ENCODE assay signal across 26 mouse cellular contexts in genomic region chr3:131186193-131186592, GRCm38 (mm10).
DNase-seq lines count a peak whose midpoint lies in the region; ATAC-seq lines count a peak whose summit lies in the region.
"Had no signal": no experiment of that assay in that cellular context is flagged by ENCODE, and none has a peak within 500 bp of the region (broad histone marks: within the 10 kb centered on the region; RNA-seq: fewer than 3 reads in every experiment).

No protein-coding gene starts in this region.

- 0 out of 2 replicates have a peak, but pooled peaks have one; percentile 40 for ATAC-seq in embryonic facial prominence, embryonic 11.5 days (replicated peaks; ENCODE audit: insufficient number of reproducible peaks, low FRiP score, low TSS enrichment, low read depth)
- ATAC-seq in lung, embryonic 15.5 days (ENCODE audit: borderline replicate concordance, extremely low read depth, low FRiP score, low TSS enrichment): peak; percentile 62; the same call in 1 of the 2 replicates
- ATAC-seq: CD4-positive, CD25-positive, alpha-beta regulatory T cell, adult 4 months; forebrain, embryonic 15.5 days; hindbrain, postnatal 0 days had no signal

- no peak overlapping the region for H3K4me2 ChIP-seq in embryonic facial prominence, embryonic 11.5 days (ENCODE audit: low read depth, low read length)
- H3K4me2 ChIP-seq in lung, embryonic 15.5 days: no peak overlapping the region
- H3K4me2 ChIP-seq: embryonic facial prominence, embryonic 13.5 days; forebrain, embryonic 12.5 days; forebrain, embryonic 15.5 days; heart, embryonic 13.5 days; hindbrain, embryonic 14.5 days had no signal

- DNase-seq in embryonic facial prominence, embryonic 11.5 days (ENCODE audit: low spot score): no peak
- no peak for DNase-seq in embryonic facial prominence, embryonic 10.5 days (ENCODE audit: low spot score)
- DNase-seq in lung, adult 18-20 months: no peak
- peak; percentile 7 for DNase-seq in lung, postnatal 14 days
- no peak for DNase-seq in B cell, adult 2 months
- DNase-seq in retina, embryonic 14.5 days (ENCODE audit: low spot score): no peak
- DNase-seq: adrenal gland, adult 2 months; adrenal gland, postnatal 14 days; cerebellum, adult 11 months; cerebellum, adult 2 months; cerebellum, adult 9-11 months; cerebellum, postnatal 25 days; gastrocnemius, postnatal 36 days; heart, adult 2 months; heart, postnatal 14 days; heart, postnatal 4 days had no signal

- no peak overlapping the region for H3K9ac ChIP-seq in embryonic facial prominence, embryonic 11.5 days (replicated peaks; ENCODE audit: low read length)
- no peak overlapping the region for H3K9ac ChIP-seq in lung, embryonic 15.5 days
- H3K9ac ChIP-seq: embryonic facial prominence, embryonic 13.5 days; forebrain, embryonic 12.5 days; forebrain, embryonic 15.5 days; heart, embryonic 13.5 days; hindbrain, embryonic 14.5 days had no signal

- H3K9me3 ChIP-seq in embryonic facial prominence, embryonic 11.5 days (replicated peaks; ENCODE audit: control insufficient read depth, low read length): no peaks in the 10 kb centered on the region
- no peaks in the 10 kb centered on the region for H3K9me3 ChIP-seq in embryonic facial prominence, embryonic 10.5 days
- H3K9me3 ChIP-seq in lung, embryonic 15.5 days: no peaks in the 10 kb centered on the region
- H3K9me3 ChIP-seq: embryonic facial prominence, embryonic 13.5 days; forebrain, embryonic 12.5 days; forebrain, embryonic 15.5 days; heart, embryonic 10.5 days; heart, embryonic 13.5 days had no signal

- WGBS in embryonic facial prominence, embryonic 11.5 days: 56% methylated on average over 5 of the region's 5 CpGs
- 64% methylated on average over 5 of the region's 5 CpGs for WGBS in embryonic facial prominence, embryonic 10.5 days
- 37% methylated on average over 5 of the region's 5 CpGs for WGBS in lung, embryonic 15.5 days

- no peak overlapping the region for H3K27ac ChIP-seq in embryonic facial prominence, embryonic 11.5 days (replicated peaks; ENCODE audit: low read depth, low read length)
- H3K27ac ChIP-seq in embryonic facial prominence, embryonic 10.5 days (replicated peaks): no peak overlapping the region
- peak overlapping the region; percentile 14 for H3K27ac ChIP-seq in lung, embryonic 15.5 days
- H3K27ac ChIP-seq: embryonic facial prominence, embryonic 13.5 days; forebrain, embryonic 12.5 days; forebrain, embryonic 15.5 days; heart, adult 2 months; heart, embryonic 10.5 days; heart, embryonic 13.5 days; hindbrain, embryonic 14.5 days; hindbrain, postnatal 0 days had no signal

- H3K4me3 ChIP-seq in embryonic facial prominence, embryonic 11.5 days (ENCODE audit: low read depth, low read length): no peak overlapping the region
- H3K4me3 ChIP-seq in embryonic facial prominence, embryonic 10.5 days: no peak overlapping the region
- no peak overlapping the region for H3K4me3 ChIP-seq in lung, embryonic 15.5 days
- H3K4me3 ChIP-seq: embryonic facial prominence, embryonic 13.5 days; erythroblast, embryonic 14.5 days; forebrain, embryonic 12.5 days; forebrain, embryonic 15.5 days; heart, adult 2 months; heart, embryonic 10.5 days; heart, embryonic 13.5 days had no signal

- no peaks in the 10 kb centered on the region for H3K27me3 ChIP-seq in embryonic facial prominence, embryonic 11.5 days (ENCODE audit: control insufficient read depth, insufficient read depth, low read length)
- H3K27me3 ChIP-seq in embryonic facial prominence, embryonic 10.5 days (replicated peaks; ENCODE audit: low read depth, poor library complexity, severe bottlenecking): no peaks in the 10 kb centered on the region
- H3K27me3 ChIP-seq in lung, embryonic 15.5 days: no peaks in the 10 kb centered on the region
- H3K27me3 ChIP-seq: embryonic facial prominence, embryonic 13.5 days; forebrain, embryonic 12.5 days; forebrain, embryonic 15.5 days; heart, embryonic 13.5 days had no signal

- H3K4me1 ChIP-seq in embryonic facial prominence, embryonic 11.5 days (ENCODE audit: control insufficient read depth, insufficient read depth, low read length): no peaks in the 10 kb centered on the region
- peaks cover 44% of the 10 kb centered on the region for H3K4me1 ChIP-seq in embryonic facial prominence, embryonic 10.5 days
- H3K4me1 ChIP-seq in lung, embryonic 15.5 days: peaks cover 8% of the 10 kb centered on the region; the same call in 1 of the 2 replicates

- H3K36me3 ChIP-seq in embryonic facial prominence, embryonic 11.5 days (replicated peaks; ENCODE audit: control insufficient read depth, insufficient read depth, low read depth, low read length): no peaks in the 10 kb centered on the region
- peaks cover 39% of the 10 kb centered on the region for H3K36me3 ChIP-seq in embryonic facial prominence, embryonic 10.5 days (replicated peaks)
- H3K36me3 ChIP-seq in lung, embryonic 15.5 days: no peaks in the 10 kb centered on the region
- H3K36me3 ChIP-seq: forebrain, embryonic 12.5 days; forebrain, embryonic 15.5 days; heart, embryonic 13.5 days had no signal
